Mouse (Mus musculus) kidney, embryonic 14.5 days (tissue): ENCODE measurements around the gene Rtl5. TPM values are rescaled to one million over a fixed set of nuclear protein-coding genes. Genes with fewer than 3 reads are reported as not detected.
"Not testable (repeated sequence)": the region's sequence is repeated elsewhere in the genome, so short reads cannot be mapped to it uniquely, and the experiment has no call there.

ENCODE experiments used
- ATAC-seq: fragments of 200-750 bp; cut with Nextera tagmentation; 2 replicates; pipeline ENCODE4 v1.8.0; 2017; ENCODE audit warnings: moderate number of reproducible peaks, mild to moderate bottlenecking, moderate TSS enrichment, moderate library complexity; ENCODE audit not compliant: low FRiP score, low TSS enrichment
- H3K27ac ChIP-seq: fragments of 300-500 bp; sonication (generic); 2 replicates; pipeline ENCODE4 v1.5.1; 2014; ENCODE audit warnings: low read depth, mild to moderate bottlenecking, low read length, moderate library complexity, mixed read lengths
- H3K27me3 ChIP-seq: fragments of 300-500 bp; sonication (generic); 2 replicates; pipeline ENCODE4 v1.6.1; 2014; ENCODE audit warnings: mild to moderate bottlenecking, low read length; ENCODE audit not compliant: control insufficient read depth, insufficient read depth
- H3K36me3 ChIP-seq: fragments of 300-500 bp; sonication (generic); 2 replicates; pipeline ENCODE4 v1.6.1; 2014; ENCODE audit warnings: low read length, mixed read lengths; ENCODE audit not compliant: control insufficient read depth, insufficient read depth
- H3K4me1 ChIP-seq: fragments of 300-500 bp; sonication (generic); 2 replicates; pipeline ENCODE4 v1.6.1; 2014; ENCODE audit warnings: low read length, mixed read lengths; ENCODE audit not compliant: control insufficient read depth, insufficient read depth
- H3K4me2 ChIP-seq: fragments of 300-500 bp; sonication (generic); replicated peaks from 2 replicates; pipeline ENCODE4 v1.6.1; 2014; ENCODE audit warnings: low read depth, mild to moderate bottlenecking, low read length
- H3K4me3 ChIP-seq: fragments of 300-500 bp; sonication (generic); 2 replicates; pipeline ENCODE4 v1.5.1; 2014; ENCODE audit warnings: mild to moderate bottlenecking, low read length
- H3K9ac ChIP-seq: fragments of 300-500 bp; sonication (generic); 2 replicates; pipeline ENCODE4 v1.6.1; 2014; ENCODE audit warnings: low read depth, mild to moderate bottlenecking, low read length, moderate library complexity
- H3K9me3 ChIP-seq: fragments of 300-500 bp; sonication (generic); 2 replicates; pipeline ENCODE4 v1.6.1; 2016; ENCODE audit warnings: low read length; ENCODE audit not compliant: control insufficient read depth
- WGBS: fragments of 180-500 bp; shearing (Covaris S2); extraction: QIAGEN DNeasy Blood & Tissue Kit; methylation state at CpG from one replicate; pipeline ENCODE4 v1.1.7; 2014; 5-methylcytosine and 5-hydroxymethylcytosine counted together
- polyA plus RNA-seq: library from polyadenylated mRNA; unstranded; fragments of >200 nt; fragmentation: Nextera tagmentation; extraction: Ambion mirVana; gene quantifications from 2 replicates; pipeline ENCODE4 v1.2.1, GENCODE M21; 2014

Rtl5 gene
- 2.0 and 2.6 TPM in 2 replicates for polyA plus RNA-seq

- WGBS: 21% methylated on average over 59 of the region's 61 CpGs
- peak; percentile 91 for ATAC-seq
- Histone ChIP-seq H3K4me3 (peak within 1 kb of the TSS; percentile 42), H3K9me3 (no peaks in the 10 kb centered on the region), H3K27me3 (no peaks in the 10 kb centered on the region), H3K4me2 (peak within 1 kb of the TSS; percentile 61), H3K9ac (peak within 1 kb of the TSS; percentile 40), H3K36me3 (no peaks in the 10 kb centered on the region), H3K4me1 (no peaks in the 10 kb centered on the region; the same call in 1 of the 2 replicates), H3K27ac (peak within 1 kb of the TSS; percentile 71; the same call in 1 of the 2 replicates)
Observed at GRCm38 (mm10) chrX:102070591-102071471, at the start of gene Rtl5. Gene Rtl5 (minus strand): TSS chrX:102071304.

DNA sequence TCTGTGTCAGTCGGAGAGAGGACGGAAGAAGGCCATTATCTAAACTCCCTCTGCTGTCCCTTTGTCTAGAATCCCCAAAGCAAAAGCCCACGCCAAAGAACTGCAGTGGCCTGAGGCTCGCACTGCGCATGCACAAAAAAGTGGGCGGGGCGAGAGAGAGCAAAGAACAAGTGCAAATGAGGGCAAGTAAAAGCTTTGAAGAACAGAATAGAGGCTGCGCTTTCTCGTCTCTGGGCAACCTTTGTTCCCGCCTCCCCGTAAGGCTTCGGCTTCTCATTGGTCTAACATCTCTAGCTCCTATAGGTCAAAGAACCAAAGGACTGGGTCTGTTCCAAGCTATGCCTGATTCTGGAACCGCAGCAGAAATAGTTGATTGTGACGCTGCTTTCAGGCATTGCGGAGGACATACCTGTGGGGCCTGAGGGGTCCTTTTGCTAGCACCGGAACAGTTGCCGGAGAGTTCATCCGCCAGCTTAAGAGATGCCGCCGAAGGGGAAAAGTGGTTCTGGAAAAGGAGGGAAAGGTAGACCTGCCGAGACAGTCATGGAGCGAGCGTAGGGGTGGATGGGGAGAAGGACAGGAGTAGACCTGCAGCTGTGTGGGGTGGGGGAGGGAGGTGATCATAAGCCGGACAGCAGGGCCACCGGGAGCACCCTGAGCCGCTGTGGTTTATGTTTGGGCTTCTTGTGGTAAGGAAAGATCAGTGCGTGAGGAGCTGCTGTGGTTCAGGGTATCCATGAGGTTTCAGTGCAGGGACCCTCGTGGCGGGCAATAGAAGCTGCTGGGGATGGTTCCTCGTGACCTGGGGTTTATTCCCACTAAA lies 48.1 kb upstream of the Rtl5 start, which contains the start of gene Pin4:
Gene Pin4 (plus strand): TSS at position 406 of the 823 bp plus-strand sequence.
- no peak within 1 kb of the TSS for H3K27ac ChIP-seq
- 25% methylated on average over 30 of the region's 30 CpGs for WGBS
- H3K36me3 ChIP-seq: no peaks in the 10 kb centered on the region
- H3K27me3 ChIP-seq: no peaks in the 10 kb centered on the region
- H3K4me1 ChIP-seq: no peaks in the 10 kb centered on the region
- no peaks in the 10 kb centered on the region for H3K9me3 ChIP-seq
- H3K9ac ChIP-seq: peak within 1 kb of the TSS; percentile 74
- ATAC-seq: peak; percentile 100
- peak within 1 kb of the TSS; percentile 60 for H3K4me2 ChIP-seq
- H3K4me3 ChIP-seq: peak within 1 kb of the TSS; percentile 60

DNA sequence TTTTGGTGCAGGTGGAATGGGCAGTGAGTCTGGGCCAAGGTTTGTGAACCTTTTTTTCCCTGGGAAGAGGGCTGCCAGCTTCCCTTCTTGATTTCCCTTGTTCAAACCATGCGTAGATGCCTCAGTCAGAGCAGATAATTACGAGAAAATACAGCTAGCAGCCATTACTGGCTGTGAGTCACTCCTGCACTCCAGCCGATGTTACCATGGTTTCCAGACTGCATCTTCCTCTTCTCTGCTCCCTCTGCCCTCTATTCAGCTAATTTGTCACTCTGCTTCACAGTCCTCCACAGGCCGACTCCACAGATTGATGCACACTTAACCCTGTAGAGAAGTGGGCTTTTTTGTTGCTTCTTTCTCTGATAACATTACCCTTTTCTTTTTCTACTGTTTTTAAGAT lies 44.6 kb upstream of the Rtl5 start:
- ATAC-seq: no peak
- Histone ChIP-seq H3K27me3 (no peaks in the 10 kb centered on the region; the same call in 1 of the 2 replicates), H3K9ac (no peak overlapping the region), H3K36me3 (no peaks in the 10 kb centered on the region), H3K9me3 (no peaks in the 10 kb centered on the region), H3K4me3 (no peak overlapping the region), H3K4me2 (no peak overlapping the region), H3K27ac (no peak overlapping the region), H3K4me1 (no peaks in the 10 kb centered on the region)
- 57% methylated on average over 4 of the region's 4 CpGs for WGBS

- H3K36me3 ChIP-seq, H3K4me3 ChIP-seq, ATAC-seq, H3K4me1 ChIP-seq, H3K9ac ChIP-seq, H3K4me2 ChIP-seq, H3K27ac ChIP-seq, H3K9me3 ChIP-seq, H3K27me3 ChIP-seq: not testable (repeated sequence)
- WGBS: 76% methylated on average over 5 of the region's 5 CpGs
Observed at GRCm38 (mm10) chrX:102109349-102109748, 38.2 kb upstream of the Rtl5 start.

- H3K27me3 ChIP-seq, H3K9me3 ChIP-seq, H3K4me3 ChIP-seq, H3K9ac ChIP-seq, H3K4me2 ChIP-seq, ATAC-seq, H3K4me1 ChIP-seq, H3K27ac ChIP-seq, H3K36me3 ChIP-seq: not testable (repeated sequence)
- WGBS: 71% methylated on average over 2 of the region's 2 CpGs
Observed at GRCm38 (mm10) chrX:102103830-102104229, 32.7 kb upstream of the Rtl5 start.

GRCm38 (mm10) chrX:102101886-102102285 lies 30.8 kb upstream of the Rtl5 start:
- 62% methylated on average over 7 of the region's 7 CpGs for WGBS
- Histone ChIP-seq H3K27me3 (no peaks in the 10 kb centered on the region), H3K36me3 (no peaks in the 10 kb centered on the region), H3K27ac (no peak overlapping the region), H3K4me1 (no peaks in the 10 kb centered on the region), H3K4me2 (no peak overlapping the region), H3K9ac (no peak overlapping the region), H3K4me3 (no peak overlapping the region), H3K9me3 (no peaks in the 10 kb centered on the region)
- no peak for ATAC-seq

GRCm38 (mm10) chrX:102094381-102094904 lies 23.3 kb upstream of the Rtl5 start:
- H3K4me2 ChIP-seq: no peak overlapping the region
- no peak overlapping the region for H3K27ac ChIP-seq
- no peak overlapping the region for H3K4me3 ChIP-seq
- no peaks in the 10 kb centered on the region for H3K4me1 ChIP-seq
- ATAC-seq: no peak
- 80% methylated on average over 7 of the region's 7 CpGs for WGBS
- no peaks in the 10 kb centered on the region for H3K36me3 ChIP-seq
- H3K27me3 ChIP-seq: no peaks in the 10 kb centered on the region; the same call in 1 of the 2 replicates
- H3K9me3 ChIP-seq: no peaks in the 10 kb centered on the region
- H3K9ac ChIP-seq: no peak overlapping the region

DNA sequence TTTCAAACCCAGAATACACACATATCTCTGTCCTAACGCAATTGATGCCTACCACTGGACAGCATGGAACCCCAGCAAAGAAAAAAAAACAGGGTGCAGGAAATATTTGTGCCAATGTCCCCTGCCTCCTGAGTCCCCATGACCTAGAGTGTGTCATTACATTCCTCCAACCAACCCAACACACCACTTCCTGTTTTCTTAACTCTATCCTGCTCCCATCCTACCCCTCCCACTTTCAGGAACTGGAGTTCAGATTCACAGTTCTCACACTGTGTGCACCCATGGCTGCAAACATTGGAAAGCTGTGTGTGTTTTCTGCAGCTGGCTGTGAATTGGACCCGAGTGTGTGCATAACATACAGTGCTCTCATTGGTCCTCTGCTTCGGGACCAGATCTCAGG lies 19.5 kb upstream of the Rtl5 start:
- Histone ChIP-seq H3K9me3 (no peaks in the 10 kb centered on the region), H3K9ac (no peak overlapping the region), H3K4me1 (no peaks in the 10 kb centered on the region), H3K4me3 (no peak overlapping the region), H3K27ac (no peak overlapping the region), H3K27me3 (no peaks in the 10 kb centered on the region), H3K4me2 (no peak overlapping the region), H3K36me3 (no peaks in the 10 kb centered on the region)
- no peak for ATAC-seq
- WGBS: 69% methylated on average over 3 of the region's 3 CpGs
